Mouse (Mus musculus): Measurements from ENCODE around the gene Hoxb9.

Hoxb9 gene

DNA sequence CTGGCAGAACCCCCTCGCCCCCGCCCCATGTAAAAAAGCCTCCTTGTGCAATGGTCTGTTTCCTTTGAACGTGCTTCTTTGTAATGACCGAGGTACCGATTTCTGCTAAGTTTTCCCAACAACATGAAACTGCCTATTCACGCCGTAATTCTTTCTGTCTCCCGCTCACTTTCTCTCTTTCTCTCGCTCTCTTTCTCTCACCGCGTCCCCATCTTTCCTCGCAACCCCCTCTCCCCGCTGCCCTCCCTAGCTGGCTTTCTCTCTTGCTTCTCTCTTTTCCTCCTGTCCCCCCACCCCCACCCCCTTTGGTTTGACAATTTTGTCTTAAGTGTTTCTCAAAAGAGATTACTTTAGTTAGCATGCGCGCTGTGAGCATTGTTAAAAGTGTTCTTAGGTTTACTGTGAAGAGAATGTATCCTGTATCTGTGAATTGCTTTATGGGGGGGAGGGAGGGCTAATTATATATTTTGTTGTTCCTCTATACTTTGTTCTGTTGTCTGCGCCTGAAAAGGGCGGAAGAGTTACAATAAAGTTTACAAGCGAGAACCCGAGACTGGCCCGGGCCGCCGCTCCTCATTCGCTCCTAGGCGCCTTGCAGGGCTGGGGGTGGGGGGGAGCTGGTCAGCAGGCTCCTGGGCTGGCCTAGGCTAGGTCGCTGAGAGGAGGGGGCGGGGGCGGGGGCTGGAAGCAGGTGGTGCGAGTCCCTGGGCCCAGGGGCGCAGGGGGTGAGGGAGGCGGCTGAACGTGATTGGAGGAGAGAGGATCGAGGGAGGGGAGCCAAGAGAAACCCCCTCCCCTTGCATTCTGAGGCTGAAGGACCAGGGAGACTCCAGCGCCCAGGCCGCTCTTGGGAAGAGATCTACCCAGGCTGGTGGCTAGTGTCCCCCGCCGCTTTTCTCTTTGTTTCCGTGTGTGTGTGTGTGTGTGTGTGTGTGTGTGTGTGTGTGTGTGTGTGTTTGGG, 13.8 kb downstream of the Hoxb9 start:
- no peak for DNase-seq (ENCODE audit: low spot score in 2 of 2)

DNA sequence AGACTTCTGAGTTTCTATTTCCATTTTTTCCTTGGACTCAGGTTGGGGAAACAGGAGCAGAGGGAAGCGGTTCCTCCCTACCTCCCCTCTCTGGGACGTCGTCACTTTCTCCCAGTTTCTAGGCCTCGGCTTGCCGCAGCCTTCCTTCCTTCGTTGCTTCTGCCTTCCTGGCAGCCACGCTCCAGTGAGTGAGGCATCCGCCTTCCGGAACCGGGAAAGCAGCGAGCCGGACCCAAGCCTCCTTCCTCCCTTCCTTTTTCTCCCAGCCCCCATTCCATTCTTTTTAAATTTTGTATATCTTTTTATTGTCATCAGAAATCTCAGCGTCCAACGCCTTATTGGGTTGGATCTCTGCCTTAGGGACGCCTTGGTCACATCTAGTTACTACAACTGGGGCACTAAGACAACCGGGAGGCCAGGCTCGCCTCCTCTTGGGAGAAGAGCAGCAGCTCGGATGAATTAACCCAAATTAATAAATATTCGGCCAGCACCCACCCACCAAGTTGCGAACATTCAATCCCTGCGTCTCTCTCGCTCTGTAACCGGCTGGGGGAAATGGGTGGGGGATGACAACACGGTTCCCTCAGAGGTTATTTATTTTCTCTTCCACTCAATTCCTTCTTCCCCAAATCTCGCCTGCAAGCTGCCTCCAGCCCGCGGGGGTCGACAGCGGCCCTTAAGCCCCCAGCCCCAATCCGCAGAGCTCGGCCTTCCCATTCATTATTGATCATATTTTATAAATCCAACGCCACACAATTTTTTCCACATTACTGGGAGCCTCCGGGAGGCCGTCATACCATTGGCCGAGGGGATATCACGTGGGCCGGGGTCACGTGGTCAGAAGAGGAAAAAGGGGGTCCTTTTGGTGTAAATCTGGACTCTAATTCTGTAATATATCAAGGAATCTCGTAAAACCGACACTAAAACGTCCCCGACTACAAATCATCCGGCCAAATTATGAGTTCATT, 14.8 kb downstream of the Hoxb9 start, which contains the start of gene Hoxb7:
Gene Hoxb7, plus strand, starts transcription at position 853 of the 968 bp plus-strand sequence.
- DNase-seq (ENCODE audit: low spot score in 2 of 2) = no peak

DNA sequence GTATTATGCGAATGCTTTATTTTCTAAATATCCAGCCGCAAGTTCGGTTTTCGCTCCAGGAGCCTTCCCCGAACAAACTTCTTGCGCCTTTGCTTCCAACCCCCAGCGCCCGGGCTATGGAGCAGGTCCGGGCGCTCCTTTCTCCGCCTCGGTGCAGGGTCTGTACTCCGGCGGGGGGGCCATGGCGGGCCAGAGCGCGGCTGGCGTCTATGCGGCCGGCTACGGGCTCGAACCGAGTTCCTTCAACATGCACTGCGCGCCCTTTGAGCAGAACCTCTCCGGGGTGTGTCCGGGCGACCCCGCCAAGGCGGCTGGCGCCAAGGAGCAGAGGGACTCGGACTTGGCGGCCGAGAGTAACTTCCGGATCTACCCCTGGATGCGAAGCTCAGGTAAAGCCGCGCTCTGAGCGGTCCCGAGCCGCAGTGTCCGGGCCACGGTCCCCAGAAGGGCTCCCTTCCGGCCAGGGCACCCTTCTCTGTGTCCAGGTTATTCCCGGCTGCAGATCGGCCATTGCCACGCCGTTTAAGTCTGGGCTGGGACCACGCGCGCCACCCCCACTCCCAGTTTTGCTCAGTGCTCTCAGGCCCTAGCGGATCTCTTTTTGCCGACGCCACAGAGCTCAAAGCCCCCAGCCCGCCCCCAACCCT, 15.6 kb downstream of the Hoxb9 start:
- DNase-seq (ENCODE audit: low spot score in 2 of 2) = no peak

DNA sequence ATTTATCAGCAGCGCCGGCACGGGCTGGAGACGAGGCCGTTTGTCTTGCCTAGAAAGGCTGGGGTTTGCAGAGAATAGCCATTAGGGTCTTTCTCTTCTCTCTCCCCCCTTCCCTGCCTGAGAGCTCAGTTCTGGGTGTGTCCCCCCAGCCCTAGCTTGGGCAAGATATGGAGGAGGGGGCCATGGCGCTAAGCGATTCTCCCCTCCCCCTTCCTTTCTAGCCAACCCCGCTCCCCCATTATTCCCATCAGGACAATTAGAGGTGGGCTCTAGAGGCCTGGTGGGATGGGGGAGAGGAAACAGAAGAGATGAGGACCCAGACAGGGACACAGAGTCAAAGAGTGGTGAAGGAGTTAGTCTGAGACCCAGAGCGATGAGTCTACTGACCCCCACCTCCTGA, 16.2 kb downstream of the Hoxb9 start:
- no peak for DNase-seq (ENCODE audit: low spot score in 2 of 2)

DNA sequence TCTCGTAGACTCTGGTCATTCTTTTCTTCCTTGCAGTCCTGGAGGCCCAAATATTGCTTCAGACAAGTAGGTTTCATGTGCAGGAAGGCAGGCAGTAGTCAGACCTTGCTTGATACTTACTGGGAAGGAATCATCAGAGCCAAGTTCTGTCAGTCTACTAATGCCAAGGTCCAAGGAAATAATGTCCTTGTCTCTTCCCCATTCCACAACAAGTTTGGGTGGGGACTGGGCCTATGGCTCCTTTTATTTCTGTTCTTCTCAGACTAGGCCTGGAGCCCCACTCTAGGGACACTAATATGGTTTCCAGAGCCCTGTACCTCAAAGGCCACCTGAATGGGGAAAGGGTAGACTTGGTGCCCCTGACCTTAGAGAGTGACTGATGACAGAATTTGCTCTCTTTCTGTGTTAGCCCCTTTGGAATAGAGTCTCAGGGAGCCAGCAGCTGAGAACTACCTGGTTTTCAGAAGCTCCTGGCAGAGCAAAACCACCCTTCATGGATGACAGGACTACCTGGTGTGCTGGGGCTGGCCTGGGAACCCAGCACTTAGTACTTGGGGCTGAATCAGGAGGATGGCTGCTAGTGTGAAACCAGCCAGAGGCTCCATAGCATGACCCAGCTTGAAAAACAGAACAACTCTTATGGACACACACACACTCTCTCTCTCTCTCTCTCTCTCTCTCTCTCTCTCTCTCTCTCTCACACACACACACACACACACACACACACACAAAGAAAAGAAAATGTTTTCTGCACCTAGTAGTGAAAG, 17.4 kb downstream of the Hoxb9 start:
- DNase-seq (ENCODE audit: low spot score in 2 of 2) = no peak

DNA sequence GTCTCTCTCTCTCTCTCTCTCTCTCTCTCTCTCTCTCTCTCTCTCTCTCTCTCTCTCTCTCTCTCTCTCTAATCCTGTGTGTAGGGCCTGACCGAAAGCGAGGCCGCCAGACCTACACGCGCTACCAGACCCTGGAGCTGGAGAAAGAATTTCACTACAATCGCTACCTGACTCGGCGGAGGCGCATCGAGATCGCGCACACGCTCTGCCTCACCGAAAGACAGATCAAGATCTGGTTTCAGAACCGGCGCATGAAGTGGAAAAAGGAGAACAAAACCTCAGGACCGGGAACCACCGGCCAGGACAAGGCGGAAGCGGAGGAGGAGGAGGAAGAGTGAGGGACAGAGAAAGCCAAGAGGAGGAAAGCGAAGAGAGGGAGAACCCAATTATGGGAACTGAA, 18.0 kb downstream of the Hoxb9 start:
- DNase-seq (ENCODE audit: low spot score in 2 of 2) = no peak

DNA sequence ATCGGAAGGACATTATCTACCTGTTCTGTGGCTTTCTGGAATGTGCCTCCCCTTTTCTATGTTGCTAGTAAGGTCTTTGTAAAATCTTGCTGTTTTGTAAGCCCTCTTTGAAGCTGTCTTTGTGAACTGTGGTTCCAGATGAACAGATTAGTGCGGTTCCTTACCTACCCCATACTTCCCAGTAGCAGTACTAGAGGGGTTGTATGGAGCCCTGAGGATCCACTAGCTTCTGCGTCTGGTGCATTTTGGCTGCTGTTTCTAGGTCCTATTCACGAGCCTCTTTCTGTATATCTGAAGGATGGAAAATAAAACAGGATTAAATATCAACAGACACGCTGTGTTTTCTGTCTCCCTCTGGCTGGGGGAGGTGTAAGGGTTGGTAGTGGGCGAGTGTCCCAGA, 18.6 kb downstream of the Hoxb9 start:
- DNase-seq (ENCODE audit: low spot score in 2 of 2) = no peak

DNA sequence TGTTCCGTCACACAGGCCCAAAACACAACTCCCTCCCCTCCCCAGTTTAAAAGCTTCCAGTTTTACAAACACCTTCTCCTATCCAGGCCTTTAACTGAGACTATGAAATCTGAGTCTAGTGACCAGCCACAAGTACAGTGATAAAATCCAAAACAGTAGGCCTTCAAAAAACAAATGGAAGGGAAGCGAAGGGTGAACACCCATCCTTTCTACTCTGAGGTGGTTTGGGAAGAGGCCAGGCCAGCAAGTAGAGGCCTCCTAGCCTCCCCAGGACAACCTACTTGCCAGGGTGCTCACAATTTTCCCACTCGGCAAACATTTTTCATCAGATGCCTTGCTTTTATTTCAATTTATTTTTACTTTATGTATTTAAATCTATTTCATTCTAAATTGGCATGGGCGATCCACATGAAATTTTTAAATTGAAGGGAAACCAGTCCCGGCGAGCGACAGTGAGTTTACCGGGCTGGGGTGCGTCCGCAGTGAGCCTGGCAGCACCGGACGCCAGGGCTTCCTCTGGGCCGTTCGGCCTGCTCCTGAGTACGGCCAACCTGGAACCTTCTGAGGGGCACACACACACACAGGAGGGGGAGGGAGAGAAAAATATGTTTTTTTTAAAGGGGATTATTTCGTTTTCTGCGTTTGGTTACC, 19.6 kb downstream of the Hoxb9 start:
- no peak for DNase-seq (ENCODE audit: low spot score in 2 of 2)

DNA sequence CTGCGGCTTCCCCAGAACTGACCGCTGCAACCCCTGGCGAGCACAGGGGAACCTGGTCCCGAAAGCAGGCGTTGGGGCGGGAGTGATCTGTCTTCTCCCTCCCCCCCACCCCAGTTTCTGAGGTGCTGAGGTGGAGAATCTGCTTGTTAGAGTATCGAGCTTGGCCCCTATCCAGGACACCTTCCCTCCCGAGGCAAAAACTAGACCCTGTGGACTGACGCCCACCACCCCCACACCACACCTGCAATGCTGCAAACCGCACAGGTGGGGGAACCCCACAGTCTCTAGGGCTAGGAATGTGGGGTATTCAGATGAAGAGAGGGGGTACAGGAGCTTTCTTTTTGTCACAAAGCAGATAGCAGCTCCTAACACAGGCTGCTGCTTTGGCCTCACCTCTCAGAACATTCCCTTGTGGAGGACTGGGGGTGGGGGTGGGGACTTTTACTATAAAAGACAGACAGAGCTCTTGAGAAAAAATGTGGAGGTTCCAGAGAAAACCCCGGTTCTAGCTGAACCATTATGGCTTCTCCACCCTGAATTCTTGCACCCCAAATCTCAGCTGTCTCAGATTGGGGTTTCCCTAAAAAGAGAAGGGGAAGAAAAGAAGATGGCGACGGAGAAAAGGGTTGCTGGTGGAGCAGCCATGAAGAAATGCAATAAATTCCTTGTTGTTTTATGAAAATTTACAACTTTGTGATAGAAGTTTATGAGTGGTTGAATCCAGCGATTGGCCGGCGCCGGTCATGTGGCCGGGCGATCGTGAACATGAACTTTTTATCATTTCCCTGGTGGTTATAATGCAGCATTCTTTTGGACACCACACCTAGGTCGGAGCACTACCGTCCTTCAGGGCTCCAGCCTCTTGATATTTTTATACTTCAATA, 20.7 kb downstream of the Hoxb9 start, which contains the start of gene Hoxb6:
Gene Hoxb6, plus strand, starts transcription at position 796 of the 884 bp plus-strand sequence.
- no peak for DNase-seq (ENCODE audit: low spot score in 2 of 2)

DNA sequence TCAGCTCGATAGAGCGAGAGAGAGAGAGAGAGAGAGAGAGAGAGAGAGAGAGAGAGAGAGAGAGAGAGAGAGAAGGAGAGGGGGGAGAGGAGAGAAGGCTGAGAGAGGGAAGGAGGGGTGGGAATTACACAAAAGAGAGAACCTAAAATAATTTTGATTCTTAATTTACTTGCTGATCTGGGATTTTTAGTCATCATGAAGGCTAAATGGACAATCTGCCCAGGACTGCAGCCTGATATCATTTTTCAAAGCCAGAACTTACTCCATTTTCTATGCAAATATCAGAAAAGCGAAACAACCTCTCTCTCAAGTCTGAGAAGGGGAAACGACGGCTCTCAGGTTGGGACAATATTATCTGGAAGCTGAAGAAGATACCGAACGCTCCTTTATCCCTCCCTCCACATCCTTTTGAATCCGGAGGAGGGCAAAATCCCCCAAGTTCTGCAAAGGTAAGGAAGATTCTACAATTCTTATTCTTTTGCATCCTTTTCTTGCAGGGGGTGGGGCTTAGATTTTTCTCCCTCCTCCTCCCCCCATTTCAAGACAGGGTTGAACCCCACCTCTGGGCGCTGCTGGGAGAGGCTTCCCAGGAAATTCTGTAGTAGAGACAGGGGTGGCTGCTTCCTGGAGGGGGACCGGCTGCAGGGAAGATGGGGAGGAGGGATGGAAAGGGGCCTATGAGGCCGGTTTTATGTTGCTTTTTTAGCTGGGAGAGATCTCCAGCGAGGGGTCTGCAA, 21.5 kb downstream of the Hoxb9 start:
- no peak for DNase-seq (ENCODE audit: low spot score in 2 of 2)

DNA sequence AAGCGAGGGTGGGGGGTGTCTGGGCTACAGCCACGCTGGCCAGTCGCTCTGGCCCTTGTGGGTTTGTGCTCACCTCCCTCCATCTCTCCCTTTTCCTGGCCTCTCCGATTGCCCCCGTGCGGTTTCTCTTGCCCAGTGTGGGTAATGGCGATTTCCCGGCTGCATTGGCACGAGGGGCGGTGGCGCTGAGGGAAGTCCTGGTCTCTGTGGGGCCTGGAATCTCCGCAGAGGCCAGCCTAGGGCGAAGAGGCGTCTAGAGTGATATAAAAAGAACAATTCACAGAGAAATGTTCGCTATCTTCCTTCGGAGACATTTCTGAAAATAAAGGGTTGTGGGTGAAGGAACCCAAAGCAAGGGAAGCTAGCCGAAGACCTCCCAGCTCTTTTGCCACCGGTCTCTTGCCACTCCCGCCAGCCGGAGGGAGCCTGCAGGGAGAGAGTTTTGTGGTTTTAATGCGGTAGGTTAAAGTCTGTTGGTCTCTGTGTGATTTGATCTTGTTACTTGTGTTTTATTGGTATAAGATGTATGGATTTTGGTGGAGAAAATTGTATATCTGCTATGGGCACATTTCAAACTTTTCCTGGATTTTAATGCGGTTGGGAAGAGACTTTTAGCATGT, 22.2 kb downstream of the Hoxb9 start:
- no peak for DNase-seq (ENCODE audit: low spot score in 2 of 2)

DNA sequence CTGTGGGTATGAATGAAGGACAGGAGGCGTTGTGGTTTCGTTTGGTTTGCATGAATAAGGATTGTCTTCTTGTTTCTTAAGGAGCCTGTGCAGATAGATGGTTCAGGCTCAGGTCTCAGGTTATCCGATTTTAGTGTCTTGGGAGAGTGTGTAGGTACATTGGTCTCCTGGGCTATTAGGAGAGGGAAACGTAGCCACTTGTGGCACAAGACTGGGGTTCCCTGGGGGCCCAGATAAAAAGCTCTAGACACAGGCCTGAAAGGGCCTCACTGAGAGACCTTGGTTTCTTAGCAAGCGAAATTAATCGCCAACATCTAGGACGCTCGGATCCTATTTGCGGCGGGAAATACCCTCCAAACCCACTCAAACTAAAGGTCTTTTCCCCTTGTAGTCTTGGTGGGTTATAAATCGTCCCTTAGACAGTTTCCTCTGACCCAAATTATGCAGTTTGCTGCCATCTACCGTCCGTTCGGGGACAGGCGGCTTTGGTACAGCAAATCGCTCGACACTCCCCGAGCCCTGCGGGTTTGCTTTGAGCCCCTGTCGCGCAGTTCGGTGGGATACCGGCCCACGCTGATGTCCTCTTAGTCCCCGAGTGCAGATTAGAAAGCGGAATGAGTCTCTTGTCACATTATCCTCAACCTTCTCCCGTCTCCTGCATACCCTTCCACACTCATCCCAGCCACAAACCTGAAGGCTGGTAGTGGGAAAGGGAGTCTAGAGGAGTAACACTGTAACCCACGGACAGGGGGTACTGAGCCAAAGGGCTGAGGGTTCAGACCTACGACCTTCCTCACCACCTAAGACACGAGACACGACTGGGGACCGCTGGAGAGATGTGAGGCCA, 23.2 kb downstream of the Hoxb9 start:
- no peak for DNase-seq (ENCODE audit: low spot score in 2 of 2)

DNA sequence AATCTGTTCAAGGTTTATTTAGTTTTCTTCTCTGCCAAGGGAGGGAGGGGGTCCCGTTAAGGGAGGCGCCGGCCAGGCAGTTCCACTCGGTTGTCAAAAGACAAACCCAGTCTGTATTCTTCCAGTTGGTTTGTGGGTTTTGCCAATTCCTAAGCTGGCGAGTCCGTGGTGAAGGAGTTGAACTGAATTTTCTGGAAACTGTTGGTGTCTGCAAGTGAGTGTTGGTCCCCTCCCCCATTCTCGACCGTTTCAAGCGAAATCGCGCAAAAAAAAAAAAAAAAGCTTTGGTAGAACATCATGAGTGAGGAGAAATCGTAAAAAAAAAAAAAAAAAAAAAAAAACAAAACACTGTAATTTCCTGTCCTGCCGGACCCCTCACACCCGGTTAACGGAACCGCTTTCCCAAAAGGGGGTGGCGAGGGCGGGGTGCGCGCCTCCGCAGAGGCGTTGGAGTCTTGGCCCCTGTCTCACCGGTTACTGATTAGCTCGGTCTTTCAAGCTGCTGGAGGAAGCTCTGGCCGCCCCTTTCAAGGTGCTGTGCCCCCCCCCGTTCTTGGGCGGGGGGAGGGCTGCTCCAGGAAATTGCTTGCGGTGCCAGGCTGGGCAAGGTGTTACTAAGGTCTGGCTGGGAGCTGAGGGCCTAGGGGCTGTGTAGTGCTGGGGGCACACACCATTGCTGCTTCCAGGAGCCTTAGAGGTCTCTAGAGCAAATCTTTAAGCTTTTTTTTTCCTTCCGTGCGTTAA, 24.0 kb downstream of the Hoxb9 start:
- DNase-seq (ENCODE audit: low spot score in 2 of 2) = no peak

DNA sequence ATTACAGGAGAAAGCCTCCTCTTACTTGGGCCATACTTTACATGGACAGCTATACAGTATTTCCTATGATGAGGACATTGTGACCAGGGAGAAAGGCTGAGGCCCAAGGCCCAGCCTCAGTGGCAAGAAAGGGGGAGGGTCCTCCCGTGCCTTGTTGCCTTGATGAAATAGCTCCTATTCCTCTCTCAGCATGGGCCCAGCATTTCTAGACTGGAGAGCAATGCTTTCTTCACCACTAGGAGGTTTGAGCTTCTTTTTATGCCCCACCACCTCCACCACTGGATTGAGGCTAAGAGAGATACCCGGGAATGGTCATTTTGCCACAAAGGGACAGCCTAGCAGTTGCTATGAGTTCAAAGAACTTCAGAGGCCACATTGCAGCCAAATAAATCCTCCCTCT, 25.7 kb downstream of the Hoxb9 start:
- DNase-seq (ENCODE audit: low spot score in 2 of 2) = no peak

DNA sequence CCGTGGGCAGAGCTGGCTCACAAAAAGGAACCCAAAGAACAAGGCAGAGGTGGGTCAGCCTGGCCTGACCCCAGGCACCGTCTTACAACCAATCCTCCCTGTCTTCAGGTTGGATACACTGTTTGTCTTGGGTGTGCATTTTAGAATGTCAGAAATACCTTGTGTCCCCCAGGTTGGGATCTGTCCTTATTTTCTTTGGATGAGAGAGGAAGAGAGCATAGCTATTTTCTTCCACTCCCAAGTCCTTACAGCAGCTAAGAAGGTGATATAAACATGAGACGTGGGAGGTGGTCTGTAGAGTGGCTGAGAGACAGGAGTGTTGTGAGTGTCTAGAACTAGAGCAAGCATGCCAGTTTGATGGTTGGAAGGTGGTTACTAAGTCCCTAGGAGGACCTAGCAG, 26.2 kb downstream of the Hoxb9 start:
- DNase-seq (ENCODE audit: low spot score in 2 of 2) = no peak

DNA sequence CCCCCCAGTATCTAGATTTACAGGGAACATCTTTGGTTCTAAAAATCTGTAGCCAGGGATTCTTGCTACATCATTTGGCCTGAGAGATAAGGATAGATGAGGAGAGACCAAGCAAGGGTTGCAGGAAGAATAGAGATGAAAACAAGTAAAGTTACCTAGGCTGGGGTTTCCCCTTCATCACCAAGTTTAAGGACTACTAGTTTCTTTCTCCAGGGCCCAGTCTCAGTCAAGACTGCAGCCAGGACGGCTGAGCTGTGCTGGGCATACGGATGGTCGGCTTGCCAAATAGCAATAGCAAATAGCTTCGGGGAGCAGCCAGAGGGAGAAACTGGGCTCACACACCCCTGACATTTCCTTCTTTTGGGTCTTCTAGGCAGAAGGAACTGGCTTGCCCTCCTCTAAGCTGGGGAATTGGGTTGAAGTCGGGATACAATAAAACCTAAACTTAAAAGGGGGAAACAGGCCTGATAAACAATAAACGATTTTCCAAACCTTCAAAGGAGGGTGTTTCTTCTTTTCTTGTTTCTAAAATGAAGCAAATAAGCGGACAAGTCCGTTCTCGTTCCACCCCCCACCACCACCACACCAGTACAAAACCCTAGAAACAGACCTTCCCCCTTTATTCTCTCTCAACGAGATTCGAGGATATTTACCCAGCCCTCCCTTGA, 26.8 kb downstream of the Hoxb9 start:
- DNase-seq (ENCODE audit: low spot score in 2 of 2) = no peak
